Mouse (Mus musculus) midbrain, embryonic 13.5 days (tissue): ENCODE measurements around the gene Gpr65. TPM values are rescaled to one million over a fixed set of nuclear protein-coding genes. Genes with fewer than 3 reads are reported as not detected.
A peak's percentile ranks its signal among the peaks of the same experiment; 100 is the strongest.

Source experiments
- ATAC-seq: fragments of 200-750 bp; cut with Nextera tagmentation; 2 replicates; pipeline ENCODE4 v1.8.0; 2017; ENCODE audit warnings: mild to moderate bottlenecking, moderate TSS enrichment, moderate library complexity
- H3K27ac ChIP-seq: fragments of 300-500 bp; sonication (generic); 2 replicates; pipeline ENCODE4 v1.5.1; 2015; ENCODE audit warnings: inconsistent platforms, mild to moderate bottlenecking, moderate library complexity
- H3K27me3 ChIP-seq: fragments of 300-500 bp; sonication (generic); 2 replicates; pipeline ENCODE4 v1.6.1; 2015; ENCODE audit warnings: mild to moderate bottlenecking, inconsistent platforms
- H3K36me3 ChIP-seq: fragments of 300-500 bp; sonication (generic); 2 replicates; pipeline ENCODE4 v1.6.1; 2015; ENCODE audit warnings: mild to moderate bottlenecking, inconsistent platforms
- H3K4me1 ChIP-seq: fragments of 300-500 bp; sonication (generic); replicated peaks from 2 replicates; pipeline ENCODE4 v1.6.1; 2015; ENCODE audit warnings: inconsistent platforms
- H3K4me2 ChIP-seq: fragments of 300-500 bp; sonication (generic); replicated peaks from 2 replicates; pipeline ENCODE4 v1.6.1; 2015; ENCODE audit warnings: moderate library complexity, mild to moderate bottlenecking, inconsistent platforms
- H3K4me3 ChIP-seq: fragments of 300-500 bp; sonication (generic); replicated peaks from 2 replicates; pipeline ENCODE4 v1.5.1; 2015; ENCODE audit warnings: mild to moderate bottlenecking, inconsistent platforms
- H3K9ac ChIP-seq: fragments of 300-500 bp; sonication (generic); replicated peaks from 2 replicates; pipeline ENCODE4 v1.6.1; 2015; ENCODE audit warnings: mild to moderate bottlenecking, inconsistent platforms
- H3K9me3 ChIP-seq: fragments of 300-500 bp; sonication (generic); 2 replicates; pipeline ENCODE4 v1.6.1; 2016; ENCODE audit warnings: mild to moderate bottlenecking, inconsistent platforms
- WGBS: fragments of 180-500 bp; shearing (Covaris S2); methylation state at CpG from one replicate; pipeline ENCODE4 v1.1.7; 2015; 5-methylcytosine and 5-hydroxymethylcytosine counted together
- polyA plus RNA-seq: library from polyadenylated mRNA; unstranded; fragments of >200 nt; fragmentation: Nextera tagmentation; extraction: Ambion mirVana; gene quantifications from 2 replicates; pipeline ENCODE4 v1.2.1, GENCODE M21; 2015

Gene Gpr65
- polyA plus RNA-seq, 1 experiment from 2014 or later: 0.24 TPM

DNA sequence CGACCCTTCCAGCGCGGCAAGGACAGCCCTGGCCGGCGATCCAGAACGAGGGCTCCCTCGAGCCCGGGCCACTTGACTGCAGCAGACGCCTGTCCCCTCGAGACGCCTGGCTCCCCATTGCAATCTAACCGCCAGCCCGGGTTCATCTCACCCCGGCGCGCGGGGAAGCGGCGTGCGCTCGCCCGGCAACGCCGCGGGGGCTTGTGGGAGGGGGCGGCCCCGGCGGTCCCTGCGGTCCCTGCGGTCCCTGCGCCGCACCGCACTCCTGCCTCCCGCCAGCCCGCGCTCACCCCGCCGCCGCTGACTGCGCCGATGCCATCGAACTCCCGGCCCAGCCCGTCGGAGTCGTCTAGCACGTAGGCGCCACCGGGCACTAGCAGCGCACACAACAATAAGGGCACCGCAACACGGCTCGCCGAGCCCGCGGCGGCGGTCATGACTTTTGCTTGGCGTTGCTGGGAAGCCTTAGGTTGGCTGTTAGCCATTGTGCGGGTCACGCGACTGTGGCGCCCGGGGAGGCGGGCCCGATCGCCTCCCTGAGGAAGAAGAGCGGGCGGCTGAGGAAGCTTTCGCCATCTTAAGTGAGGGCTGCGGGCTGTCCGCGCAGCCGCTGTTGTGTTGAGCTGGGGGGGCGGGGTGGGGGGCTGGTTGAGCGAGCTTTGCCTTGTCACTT lies 9.5 kb upstream of the Gpr65 start, which contains the start of gene Galc:
TSS of gene Galc (minus strand) at position 615 of the 673 bp plus-strand sequence.
- Histone ChIP-seq H3K4me3 (peak within 1 kb of the TSS; percentile 74), H3K9ac (peak within 1 kb of the TSS; percentile 93), H3K36me3 (0 out of 2 replicates have a peak, but pooled peaks cover 3% of the 10 kb centered on the region), H3K4me2 (peak within 1 kb of the TSS; percentile 61), H3K27ac (peak within 1 kb of the TSS; percentile 98), H3K4me1 (peaks cover 12% of the 10 kb centered on the region), H3K27me3 (no peaks in the 10 kb centered on the region), H3K9me3 (no peaks in the 10 kb centered on the region)
- WGBS: under 1% methylated on average over 67 of the region's 76 CpGs
- ATAC-seq: peak; percentile 95

DNA sequence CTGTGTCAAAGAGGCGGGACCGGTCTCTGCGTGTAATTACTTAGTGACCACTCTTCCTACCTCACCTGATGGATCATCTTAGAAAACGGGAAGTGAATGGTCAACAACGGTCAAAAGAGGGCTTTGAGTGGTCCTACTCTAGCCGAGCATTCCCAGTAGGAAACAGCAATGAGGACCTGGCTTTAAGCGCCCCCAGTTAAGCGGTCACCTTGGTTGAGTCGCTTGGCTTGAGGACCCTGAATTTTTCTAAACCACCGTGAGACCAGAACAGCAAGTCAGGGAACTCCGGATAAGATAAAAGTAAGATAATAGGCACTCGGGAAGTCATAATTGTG lies 8.9 kb upstream of the Gpr65 start:
- Histone ChIP-seq H3K4me1 (peaks cover 12% of the 10 kb centered on the region), H3K9me3 (no peaks in the 10 kb centered on the region), H3K27me3 (no peaks in the 10 kb centered on the region), H3K36me3 (no peaks in the 10 kb centered on the region), H3K9ac (peak overlapping the region; percentile 93), H3K4me3 (peak overlapping the region; percentile 74), H3K27ac (peak overlapping the region; percentile 98), H3K4me2 (peak overlapping the region; percentile 61)
- no peak; the same call in 1 of the 2 replicates for ATAC-seq
- 6% methylated on average over 12 of the region's 12 CpGs for WGBS

- Histone ChIP-seq H3K4me1 (no peaks in the 10 kb centered on the region), H3K9me3 (no peaks in the 10 kb centered on the region), H3K4me2 (no peak overlapping the region), H3K4me3 (no peak overlapping the region), H3K27ac (no peak overlapping the region), H3K9ac (no peak overlapping the region), H3K27me3 (no peaks in the 10 kb centered on the region), H3K36me3 (no peaks in the 10 kb centered on the region)
- ATAC-seq: no peak
- 87% methylated on average over 9 of the region's 9 CpGs for WGBS
These were observed 2.7 kb upstream of the Gpr65 start for GRCm38 (mm10) chr12:98265697-98266096.

- no peaks in the 10 kb centered on the region for H3K27me3 ChIP-seq
- 76% methylated on average over 17 of the region's 17 CpGs for WGBS
- no peaks in the 10 kb centered on the region for H3K36me3 ChIP-seq
- ATAC-seq: no peak
- H3K9ac ChIP-seq: no peak overlapping the region
- no peak overlapping the region for H3K4me2 ChIP-seq
- no peaks in the 10 kb centered on the region for H3K4me1 ChIP-seq
- no peak overlapping the region for H3K27ac ChIP-seq
- no peak overlapping the region for H3K4me3 ChIP-seq
- no peaks in the 10 kb centered on the region for H3K9me3 ChIP-seq
These were observed 1.6 kb downstream of the Gpr65 start for GRCm38 (mm10) chr12:98269791-98270745.

DNA sequence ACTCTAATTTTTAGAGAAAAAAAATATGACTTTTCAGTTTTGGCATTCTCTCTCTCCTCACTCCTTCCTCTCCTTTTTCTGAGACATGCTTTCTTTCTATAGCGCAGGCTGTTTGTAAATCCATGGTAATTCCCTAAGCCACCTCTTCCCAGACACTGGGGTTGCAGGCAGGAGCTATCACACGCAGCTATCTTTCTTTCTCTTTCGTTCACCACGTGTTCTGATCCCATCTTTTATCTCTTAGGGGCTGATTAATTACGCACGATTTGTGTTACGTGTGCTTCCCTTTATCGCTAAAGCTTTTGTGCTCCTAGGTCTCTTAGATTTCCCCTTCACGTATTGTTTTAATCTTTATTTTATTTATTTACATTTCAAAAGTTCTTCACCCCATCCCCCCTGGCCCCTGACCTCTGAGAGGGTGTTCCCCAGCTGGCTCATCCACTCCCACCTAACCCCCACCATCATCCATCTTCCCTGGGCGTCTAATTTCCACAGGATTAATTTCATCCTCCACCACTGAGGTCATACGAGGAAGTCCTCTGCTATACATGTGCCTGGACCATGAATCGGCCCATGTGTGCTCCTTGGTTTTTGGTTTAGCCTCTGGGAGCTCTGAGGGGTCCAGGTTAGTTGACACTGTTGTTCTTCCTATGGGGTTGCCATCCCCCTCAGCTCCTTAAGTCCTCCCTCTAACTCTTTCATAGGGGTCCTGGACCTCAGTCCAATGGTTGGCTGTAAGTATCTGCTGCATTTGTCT lies 2.6 kb downstream of the Gpr65 start:
- Histone ChIP-seq H3K27me3 (no peaks in the 10 kb centered on the region), H3K4me1 (no peaks in the 10 kb centered on the region), H3K36me3 (no peaks in the 10 kb centered on the region), H3K4me3 (no peak overlapping the region), H3K9me3 (no peaks in the 10 kb centered on the region), H3K27ac (no peak overlapping the region), H3K4me2 (no peak overlapping the region), H3K9ac (no peak overlapping the region)
- WGBS: 53% methylated on average over 12 of the region's 12 CpGs
- ATAC-seq: no peak

DNA sequence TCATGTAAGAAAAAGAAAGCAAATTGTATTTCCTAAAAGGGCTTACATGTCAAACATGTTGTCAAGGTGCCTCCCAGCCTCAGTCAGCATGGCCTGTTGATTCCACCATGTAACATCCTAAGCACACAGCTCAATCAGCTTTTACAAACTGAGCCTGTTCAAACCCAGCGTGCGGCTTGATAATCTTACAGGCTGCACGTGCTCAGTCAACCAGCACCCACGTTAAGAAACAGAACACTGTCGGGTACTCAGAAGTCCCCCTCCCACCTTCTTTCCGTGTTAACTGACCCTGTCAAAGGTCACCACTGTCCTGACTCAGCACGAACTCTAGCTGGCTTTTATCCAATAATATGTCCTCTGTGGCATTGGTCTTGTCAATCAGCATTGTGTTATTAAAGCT lies 4.0 kb downstream of the Gpr65 start:
- no peaks in the 10 kb centered on the region for H3K36me3 ChIP-seq
- H3K9ac ChIP-seq: no peak overlapping the region
- no peak for ATAC-seq
- H3K27me3 ChIP-seq: no peaks in the 10 kb centered on the region
- H3K4me1 ChIP-seq: no peaks in the 10 kb centered on the region
- 49% methylated on average over 7 of the region's 7 CpGs for WGBS
- H3K27ac ChIP-seq: no peak overlapping the region
- H3K4me2 ChIP-seq: no peak overlapping the region
- no peak overlapping the region for H3K4me3 ChIP-seq
- H3K9me3 ChIP-seq: no peaks in the 10 kb centered on the region

DNA sequence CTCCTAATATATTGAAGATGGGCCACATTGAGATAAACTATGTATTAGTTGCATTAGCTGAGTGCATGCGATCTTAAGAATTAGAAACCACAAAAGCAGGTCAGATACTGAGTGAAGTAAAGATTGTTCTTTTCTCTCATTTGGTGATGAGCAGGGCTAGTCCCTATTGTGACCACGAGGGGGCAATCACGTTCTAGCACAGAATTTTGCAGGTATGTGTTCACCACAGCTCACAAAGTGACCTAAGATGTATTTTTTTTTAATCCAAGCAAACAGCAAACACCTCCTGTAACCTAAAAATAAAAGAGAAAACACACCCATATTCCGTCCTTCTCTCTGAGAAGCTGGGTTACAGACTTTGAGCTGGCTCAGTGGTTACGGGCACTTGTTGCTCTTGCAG lies 12.1 kb downstream of the Gpr65 start:
- Histone ChIP-seq H3K4me1 (0 out of 2 replicates have a peak, but pooled peaks cover 4% of the 10 kb centered on the region), H3K27ac (no peak overlapping the region), H3K27me3 (no peaks in the 10 kb centered on the region), H3K4me2 (no peak overlapping the region), H3K4me3 (no peak overlapping the region), H3K9ac (no peak overlapping the region), H3K9me3 (no peaks in the 10 kb centered on the region), H3K36me3 (no peaks in the 10 kb centered on the region)
- 36% methylated on average over 5 of the region's 5 CpGs for WGBS
- peak; percentile 62; the same call in 1 of the 2 replicates for ATAC-seq

GRCm38 (mm10) chr12:98280996-98281395 lies 12.6 kb downstream of the Gpr65 start:
- Histone ChIP-seq H3K4me3 (no peak overlapping the region), H3K36me3 (no peaks in the 10 kb centered on the region), H3K27ac (no peak overlapping the region), H3K27me3 (no peaks in the 10 kb centered on the region), H3K4me2 (no peak overlapping the region), H3K9ac (no peak overlapping the region), H3K9me3 (no peaks in the 10 kb centered on the region), H3K4me1 (0 out of 2 replicates have a peak, but pooled peaks cover 4% of the 10 kb centered on the region)
- no peak for ATAC-seq
- WGBS: 76% methylated on average over 8 of the region's 8 CpGs

DNA sequence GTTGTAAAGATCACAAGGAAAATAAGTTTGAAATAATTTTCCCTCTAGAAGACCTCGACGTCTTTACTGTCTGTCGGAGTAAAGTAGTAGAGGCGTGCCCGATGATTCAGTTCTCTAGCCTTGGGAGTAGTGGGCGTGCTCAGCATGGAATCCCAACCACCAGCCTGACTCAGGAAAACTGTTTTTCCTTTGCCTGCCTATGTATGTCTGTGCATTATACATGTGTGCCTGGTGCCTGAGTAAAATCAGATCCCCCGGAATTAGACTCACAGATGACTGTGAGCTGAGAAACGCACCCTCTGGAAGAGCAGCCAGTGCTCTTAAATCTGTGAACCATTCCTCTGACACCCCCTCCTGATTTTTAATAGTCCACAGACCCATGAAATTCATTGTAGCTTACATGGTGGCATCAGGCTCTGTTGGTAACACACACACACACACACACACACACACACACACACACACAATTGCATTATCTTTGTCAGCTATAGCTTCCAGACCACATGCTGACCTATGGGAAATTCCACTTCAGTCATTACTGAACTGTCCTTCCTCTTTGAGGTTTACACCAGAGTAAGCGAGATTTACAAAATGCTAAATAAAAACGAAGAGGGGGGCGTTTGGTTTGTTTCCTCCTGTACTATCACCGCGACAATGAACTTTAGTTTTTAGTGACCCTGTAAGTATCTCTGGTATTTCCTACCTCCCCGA lies 14.5 kb downstream of the Gpr65 start:
- H3K4me2 ChIP-seq: no peak overlapping the region
- no peaks in the 10 kb centered on the region for H3K27me3 ChIP-seq
- H3K27ac ChIP-seq: no peak overlapping the region
- H3K4me1 ChIP-seq: 0 out of 2 replicates have a peak, but pooled peaks cover 4% of the 10 kb centered on the region
- no peaks in the 10 kb centered on the region for H3K9me3 ChIP-seq
- H3K9ac ChIP-seq: no peak overlapping the region
- 84% methylated on average over 14 of the region's 14 CpGs for WGBS
- no peaks in the 10 kb centered on the region for H3K36me3 ChIP-seq
- no peak for ATAC-seq
- H3K4me3 ChIP-seq: no peak overlapping the region

GRCm38 (mm10) chr12:98283487-98283860 lies 15.0 kb downstream of the Gpr65 start:
- Histone ChIP-seq H3K9ac (no peak overlapping the region), H3K4me3 (no peak overlapping the region), H3K27ac (no peak overlapping the region), H3K36me3 (no peaks in the 10 kb centered on the region), H3K9me3 (no peaks in the 10 kb centered on the region), H3K4me1 (0 out of 2 replicates have a peak, but pooled peaks cover 4% of the 10 kb centered on the region), H3K27me3 (no peaks in the 10 kb centered on the region), H3K4me2 (no peak overlapping the region)
- WGBS: 73% methylated on average over 3 of the region's 3 CpGs
- no peak for ATAC-seq

GRCm38 (mm10) chr12:98284477-98284876 lies 16.0 kb downstream of the Gpr65 start:
- Histone ChIP-seq H3K4me1 (0 out of 2 replicates have a peak, but pooled peaks cover 3% of the 10 kb centered on the region), H3K36me3 (no peaks in the 10 kb centered on the region), H3K27me3 (no peaks in the 10 kb centered on the region), H3K27ac (no peak overlapping the region), H3K9me3 (no peaks in the 10 kb centered on the region), H3K4me3 (no peak overlapping the region), H3K9ac (no peak overlapping the region), H3K4me2 (no peak overlapping the region)
- WGBS: 86% methylated on average over 3 of the region's 3 CpGs
- ATAC-seq: no peak
